Mouse (Mus musculus): ENCODE measurements around the gene Tmem121b.

- TF ChIP-seq CTCF (IDR thresholded peaks at IDR 0.05; ENCODE audit: low read depth) (no peak), EP300 (IDR thresholded peaks at IDR 0.05; ENCODE audit: low read depth) (no peak)
Measured at GRCm38 (mm10) chr6:120504051-120504450, 10.4 kb upstream of the Tmem121b start.
